Comparison of ENCODE assay signal across 29 mouse cellular contexts in genomic region chr13:78577497-78577896, GRCm38 (mm10).
DNase-seq lines count a peak whose midpoint lies in the region; ATAC-seq and TF ChIP-seq lines count a peak whose summit lies in the region.
"Had no signal": no experiment of that assay in that cellular context is flagged by ENCODE, and none has a peak within 500 bp of the region (broad histone marks: within the 10 kb centered on the region; RNA-seq: fewer than 3 reads in every experiment).

No protein-coding gene starts in this region.

- DNase-seq in forebrain, embryonic 10.5 days (ENCODE audit: extremely low spot score, low spot score), result no peak
- no peak for DNase-seq in frontal cortex, postnatal 36 days (ENCODE audit: low spot score in 2 of 2)
- no peak for DNase-seq in hindbrain, postnatal 0 days (ENCODE audit: low spot score)
- no peak for DNase-seq in midbrain, embryonic 10.5 days (ENCODE audit: low spot score)
- DNase-seq: adrenal gland, adult 8-10 months; adrenal gland, postnatal 36 days; cerebellum, adult 11 months; cerebellum, adult 2 months; cerebellum, adult 9-11 months; cerebellum, postnatal 25 days; forebrain, postnatal 0 days; gastrocnemius, postnatal 10 days; gastrocnemius, postnatal 36 days; heart, adult 2 months; heart, postnatal 14 days; heart, postnatal 4 days; kidney, adult 18-20 months had no signal

- no peaks in the 10 kb centered on the region for H3K36me3 ChIP-seq in forebrain, embryonic 10.5 days (replicated peaks)
- no peaks in the 10 kb centered on the region for H3K36me3 ChIP-seq in forebrain, embryonic 12.5 days (replicated peaks)
- no peaks in the 10 kb centered on the region for H3K36me3 ChIP-seq in hindbrain, embryonic 13.5 days
- no peaks in the 10 kb centered on the region for H3K36me3 ChIP-seq in hindbrain, postnatal 0 days (ENCODE audit: insufficient read depth, low read length)
- no peaks in the 10 kb centered on the region for H3K36me3 ChIP-seq in midbrain, embryonic 10.5 days
- no peaks in the 10 kb centered on the region for H3K36me3 ChIP-seq in midbrain, embryonic 15.5 days (replicated peaks)
- H3K36me3 ChIP-seq: embryonic facial prominence, embryonic 12.5 days; embryonic facial prominence, embryonic 15.5 days; heart, embryonic 10.5 days; heart, embryonic 13.5 days; hindbrain, embryonic 15.5 days had no signal

- H3K4me3 ChIP-seq in forebrain, embryonic 10.5 days, result no peak overlapping the region
- H3K4me3 ChIP-seq in forebrain, embryonic 12.5 days (replicated peaks), result no peak overlapping the region
- H3K4me3 ChIP-seq in hindbrain, embryonic 13.5 days, result no peak overlapping the region
- no peak overlapping the region for H3K4me3 ChIP-seq in hindbrain, postnatal 0 days (ENCODE audit: low read length)
- H3K4me3 ChIP-seq in midbrain, embryonic 10.5 days, result no peak overlapping the region
- no peak overlapping the region for H3K4me3 ChIP-seq in midbrain, embryonic 15.5 days
- H3K4me3 ChIP-seq: embryonic facial prominence, embryonic 12.5 days; embryonic facial prominence, embryonic 15.5 days; heart, adult 2 months; heart, embryonic 10.5 days; heart, embryonic 13.5 days; hindbrain, embryonic 15.5 days had no signal

- H3K4me1 ChIP-seq in forebrain, embryonic 10.5 days, result peaks cover 80% of the 10 kb centered on the region
- peaks cover 30% of the 10 kb centered on the region for H3K4me1 ChIP-seq in forebrain, embryonic 12.5 days
- H3K4me1 ChIP-seq in hindbrain, embryonic 13.5 days (replicated peaks), result peaks cover 9% of the 10 kb centered on the region; the same call in 1 of the 2 replicates
- no peaks in the 10 kb centered on the region for H3K4me1 ChIP-seq in hindbrain, postnatal 0 days (ENCODE audit: insufficient read depth, low read length)
- peaks cover 76% of the 10 kb centered on the region for H3K4me1 ChIP-seq in midbrain, embryonic 10.5 days
- H3K4me1 ChIP-seq in midbrain, embryonic 15.5 days, result peaks cover 9% of the 10 kb centered on the region; the same call in 1 of the 2 replicates
- H3K4me1 ChIP-seq: embryonic facial prominence, embryonic 15.5 days; heart, embryonic 10.5 days; heart, embryonic 13.5 days had no signal

- no peak for TF ChIP-seq CTCF in hindbrain, postnatal 0 days (IDR thresholded peaks at IDR 0.05; ENCODE audit: low read depth)

- ATAC-seq in forebrain, embryonic 12.5 days (ENCODE audit: low FRiP score), result no peak
- peak; percentile 74 for ATAC-seq in frontal cortex, adult (ENCODE audit: low TSS enrichment)
- ATAC-seq in hindbrain, embryonic 13.5 days (ENCODE audit: low FRiP score), result no peak
- no peak for ATAC-seq in hindbrain, postnatal 0 days
- ATAC-seq in midbrain, embryonic 15.5 days (replicated peaks), result no peak
- ATAC-seq: activated CD4-positive, CD25-positive, alpha-beta regulatory T cell, adult 4 months; inflammation-experienced regulatory T-cells, adult 6 months; intestine, embryonic 16.5 days had no signal

- H3K27me3 ChIP-seq in forebrain, embryonic 10.5 days (ENCODE audit: poor library complexity, severe bottlenecking), result peaks cover 35% of the 10 kb centered on the region
- peaks cover 13% of the 10 kb centered on the region; the same call in 1 of the 2 replicates for H3K27me3 ChIP-seq in forebrain, embryonic 12.5 days
- H3K27me3 ChIP-seq in hindbrain, embryonic 13.5 days, result no peaks in the 10 kb centered on the region
- H3K27me3 ChIP-seq in hindbrain, postnatal 0 days (ENCODE audit: insufficient read depth, low read length), result no peaks in the 10 kb centered on the region
- no peaks in the 10 kb centered on the region for H3K27me3 ChIP-seq in midbrain, embryonic 10.5 days (ENCODE audit: low read depth, poor library complexity, severe bottlenecking)
- no peaks in the 10 kb centered on the region for H3K27me3 ChIP-seq in midbrain, embryonic 15.5 days (replicated peaks)
- H3K27me3 ChIP-seq: embryonic facial prominence, embryonic 12.5 days; embryonic facial prominence, embryonic 15.5 days; heart, embryonic 13.5 days; hindbrain, embryonic 15.5 days had no signal

- peak overlapping the region; percentile 79 for H3K27ac ChIP-seq in forebrain, embryonic 10.5 days
- H3K27ac ChIP-seq in forebrain, embryonic 12.5 days, result no peak overlapping the region
- peak overlapping the region; percentile 6; the same call in 1 of the 2 replicates for H3K27ac ChIP-seq in hindbrain, embryonic 13.5 days
- no peak overlapping the region for H3K27ac ChIP-seq in hindbrain, postnatal 0 days
- H3K27ac ChIP-seq in midbrain, embryonic 10.5 days (replicated peaks), result peak overlapping the region; percentile 84
- H3K27ac ChIP-seq in midbrain, embryonic 15.5 days, result no peak overlapping the region
- H3K27ac ChIP-seq: embryonic facial prominence, embryonic 12.5 days; embryonic facial prominence, embryonic 15.5 days; heart, adult 2 months; heart, embryonic 10.5 days; heart, embryonic 13.5 days; hindbrain, embryonic 15.5 days had no signal

- H3K9ac ChIP-seq in forebrain, embryonic 12.5 days, result no peak overlapping the region
- H3K9ac ChIP-seq in hindbrain, embryonic 13.5 days, result no peak overlapping the region
- H3K9ac ChIP-seq in hindbrain, postnatal 0 days (replicated peaks; ENCODE audit: low read length), result no peak overlapping the region
- H3K9ac ChIP-seq in midbrain, embryonic 15.5 days, result no peak overlapping the region
- H3K9ac ChIP-seq: embryonic facial prominence, embryonic 12.5 days; embryonic facial prominence, embryonic 15.5 days; forebrain, postnatal 0 days; heart, embryonic 13.5 days; hindbrain, embryonic 15.5 days had no signal

- no peaks in the 10 kb centered on the region for H3K9me3 ChIP-seq in forebrain, embryonic 10.5 days
- H3K9me3 ChIP-seq in forebrain, embryonic 12.5 days, result no peaks in the 10 kb centered on the region
- H3K9me3 ChIP-seq in hindbrain, embryonic 13.5 days, result no peaks in the 10 kb centered on the region
- no peaks in the 10 kb centered on the region for H3K9me3 ChIP-seq in hindbrain, postnatal 0 days (ENCODE audit: low read length)
- H3K9me3 ChIP-seq in midbrain, embryonic 10.5 days (replicated peaks), result no peaks in the 10 kb centered on the region
- H3K9me3 ChIP-seq in midbrain, embryonic 15.5 days, result no peaks in the 10 kb centered on the region
- H3K9me3 ChIP-seq: embryonic facial prominence, embryonic 12.5 days; embryonic facial prominence, embryonic 15.5 days; heart, embryonic 10.5 days; heart, embryonic 13.5 days; hindbrain, embryonic 15.5 days had no signal

- WGBS in forebrain, embryonic 10.5 days, result 83% methylated on average over 1 of the region's 1 CpGs
- WGBS in forebrain, embryonic 12.5 days, result 82% methylated on average over 1 of the region's 1 CpGs
- WGBS in hindbrain, embryonic 13.5 days, result 79% methylated on average over 1 of the region's 1 CpGs
- WGBS in hindbrain, postnatal 0 days, result 80% methylated on average over 1 of the region's 1 CpGs
- 92% methylated on average over 1 of the region's 1 CpGs for WGBS in midbrain, embryonic 10.5 days
- 81% methylated on average over 1 of the region's 1 CpGs for WGBS in midbrain, embryonic 15.5 days

- H3K4me2 ChIP-seq in forebrain, embryonic 12.5 days, result no peak overlapping the region
- H3K4me2 ChIP-seq in hindbrain, embryonic 13.5 days, result no peak overlapping the region
- H3K4me2 ChIP-seq in hindbrain, postnatal 0 days (ENCODE audit: low read depth, low read length), result no peak overlapping the region
- H3K4me2 ChIP-seq in midbrain, embryonic 15.5 days, result no peak overlapping the region
- H3K4me2 ChIP-seq: embryonic facial prominence, embryonic 12.5 days; embryonic facial prominence, embryonic 15.5 days; heart, embryonic 13.5 days; hindbrain, embryonic 15.5 days had no signal

Comparison
In these comparisons a context has a peak if more than half of its experiments do, and no peak if none do; other contexts are left out.
1. H3K27ac ChIP-seq: peak in forebrain, embryonic 10.5 days (single experiment), hindbrain, embryonic 13.5 days (single experiment) and midbrain, embryonic 10.5 days (single experiment); none in forebrain, embryonic 12.5 days (single experiment), hindbrain, postnatal 0 days (single experiment) and midbrain, embryonic 15.5 days (single experiment).